Mouse (Mus musculus): ENCODE results near the gene Glmn. TPM values are rescaled to one million over a fixed set of nuclear protein-coding genes. Genes with fewer than 3 reads are reported as not detected.

The Glmn gene
- polyA plus RNA-seq (2017; shearing (Covaris generic)) = 16.3 TPM

DNA sequence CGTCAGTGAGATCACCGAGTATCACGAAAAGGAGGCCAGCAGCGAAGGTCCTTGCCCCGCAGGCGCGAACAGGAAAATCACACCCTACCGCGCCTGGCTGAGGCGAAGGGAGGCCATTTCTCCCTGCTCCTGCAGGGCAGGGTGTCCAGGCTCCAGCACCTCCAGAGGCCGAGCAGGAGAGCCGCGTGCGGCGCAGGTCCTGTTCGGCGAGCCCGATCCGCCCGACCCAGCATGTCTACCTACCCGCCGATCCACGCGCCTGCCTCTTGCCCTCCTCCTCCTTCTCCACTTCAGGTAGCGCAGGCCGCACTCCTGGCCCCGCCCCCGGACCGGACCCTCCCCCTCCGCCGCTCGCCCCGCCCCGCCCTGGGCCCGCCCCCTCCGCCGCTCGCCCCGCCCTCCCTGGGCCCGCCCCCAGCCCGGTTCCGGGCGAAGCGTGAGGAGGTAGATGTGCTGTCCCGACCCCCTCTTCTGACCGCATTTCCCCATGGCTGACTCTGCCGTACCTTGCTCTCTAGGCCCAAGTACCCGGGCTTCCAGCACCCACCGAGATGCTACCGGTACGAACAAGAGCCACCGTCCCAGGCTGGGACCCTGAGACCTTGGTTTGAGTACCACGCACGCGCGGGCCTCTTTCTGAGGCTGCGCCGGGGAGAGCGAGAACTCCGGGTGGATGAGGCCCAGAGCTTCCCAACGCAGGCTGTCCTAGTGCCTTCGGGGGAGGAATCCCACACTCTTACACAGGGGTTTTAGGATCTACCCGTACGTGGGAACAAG, at the start of gene Glmn, which contains the start of gene Rpap2:
TSS of gene Glmn (minus strand) at position 588 of the 777 bp plus-strand sequence.
TSS of gene Rpap2 (plus strand) at position 73 of the 777 bp plus-strand sequence.

DNA sequence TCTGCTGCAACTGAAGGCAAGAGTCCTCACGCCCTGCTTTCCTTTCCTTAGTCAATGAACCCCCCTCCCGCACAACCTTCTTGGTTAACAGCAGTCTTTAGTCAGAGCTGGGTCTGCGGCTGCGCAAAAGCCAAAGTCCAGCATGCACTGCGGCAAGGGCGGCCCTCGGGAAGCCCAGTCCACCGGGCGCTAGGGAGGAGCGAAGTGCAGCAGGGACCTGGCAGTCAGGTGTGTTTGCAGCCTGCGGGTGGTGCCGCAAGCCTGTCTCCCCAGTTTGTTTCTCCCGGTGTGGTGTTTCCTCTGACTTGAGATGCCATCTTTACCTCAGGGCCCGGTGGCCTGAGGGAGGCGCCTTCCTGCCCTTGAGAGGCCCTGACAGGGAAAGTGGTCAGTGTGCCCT, 63.1 kb downstream of the Glmn start, which contains the start of gene 1700028K03Rik:
TSS of gene 1700028K03Rik (plus strand) at position 129 of the 400 bp plus-strand sequence.

DNA sequence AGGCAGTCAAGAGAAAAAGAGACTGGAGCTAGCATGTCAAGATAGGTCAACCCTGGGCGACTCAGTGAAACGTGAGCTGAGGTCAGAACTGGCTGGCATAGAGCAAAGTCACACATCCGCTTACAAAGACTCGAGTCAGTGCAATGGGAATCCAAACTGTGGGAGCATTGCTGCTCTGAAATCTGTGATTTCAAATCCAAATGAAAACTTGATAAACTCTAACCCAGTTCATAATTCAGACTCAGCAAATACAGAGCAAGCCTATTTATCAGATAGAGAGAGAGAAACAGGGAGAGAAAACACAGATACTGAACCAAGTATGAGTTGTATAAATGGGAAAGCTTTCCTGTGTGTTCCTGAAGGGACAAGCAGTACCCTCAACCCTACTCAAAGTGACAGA, 90.4 kb downstream of the Glmn start, which contains the start of gene Gm42669:
TSS of gene Gm42669 (plus strand) at position 301 of the 400 bp plus-strand sequence.

Other genes with a start within 250 kb of the Glmn start
- gene Ephx4, start 195.2 kb downstream of the Glmn start, polyA plus RNA-seq (2017; shearing (Covaris generic)) = not detected
- gene Lpcat2b, start 166.3 kb downstream of the Glmn start, polyA plus RNA-seq (2017; shearing (Covaris generic)) = not detected
- 3.5 TPM for gene Btbd8, start 159.9 kb downstream of the Glmn start, polyA plus RNA-seq (2017; shearing (Covaris generic))
- gene Gm42669, start 90.3 kb downstream of the Glmn start, polyA plus RNA-seq (2017; shearing (Covaris generic)) = not detected
- 0.59 TPM for gene 1700028K03Rik, start 63.2 kb downstream of the Glmn start, polyA plus RNA-seq (2017; shearing (Covaris generic))
- gene Rpap2, start 515 bp downstream of the Glmn start, polyA plus RNA-seq (2017; shearing (Covaris generic)) = 15.5 TPM
- gene Gfi1, start 128.1 kb upstream of the Glmn start, polyA plus RNA-seq (2017; shearing (Covaris generic)) = 13.3 TPM
- 0.45 TPM for gene Ube2d2b, start 232.2 kb upstream of the Glmn start, polyA plus RNA-seq (2017; shearing (Covaris generic))

All from effector memory CD4-positive, alpha-beta T cell, adult 7 months (primary cell).